Mouse (Mus musculus) embryonic fibroblast, embryonic 13.5 days (primary cell): Measurements from ENCODE around the gene Prl3d2.
"Not testable (repeated sequence)": the region's sequence is repeated elsewhere in the genome, so short reads cannot be mapped to it uniquely, and the experiment has no call there.

Experiments
- CTCF ChIP-seq: IDR thresholded peaks from 2 replicates; pipeline ENCODE4 v1.5.1; 2011; ENCODE audit warnings: mild to moderate bottlenecking, control low read depth, low read length, moderate library complexity, borderline replicate concordance; ENCODE audit not compliant: insufficient read depth
- POLR2A ChIP-seq: IDR thresholded peaks from 2 replicates; pipeline ENCODE4 v1.6.1; 2011; ENCODE audit warnings: low read depth, mild to moderate bottlenecking, control low read depth, low read length, moderate library complexity

DNA sequence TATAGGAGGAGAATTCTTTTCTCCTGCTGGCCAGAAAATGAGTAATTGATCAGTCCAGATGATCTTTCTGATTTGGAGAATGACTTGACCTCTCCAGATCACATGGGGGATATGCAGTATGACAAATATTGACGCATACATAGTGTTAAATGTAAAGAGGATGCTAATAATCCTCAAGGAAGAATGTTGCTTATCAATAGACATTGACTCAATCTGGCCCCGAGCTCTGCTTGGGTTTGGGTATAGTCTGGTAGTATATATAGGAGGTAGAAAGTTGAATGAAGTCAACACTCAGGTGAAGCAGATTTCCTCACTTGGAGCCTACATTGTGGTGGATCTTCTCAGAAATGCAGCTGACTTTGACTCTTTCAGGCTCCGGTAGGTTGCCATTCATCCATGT lies 35.0 kb downstream of the Prl3d2 start, which contains the start of gene Prl3d3:
- TF ChIP-seq CTCF, POLR2A: not testable (repeated sequence)
